Mouse (Mus musculus) cerebellum, postnatal 14 days (tissue): Measurements from ENCODE around the gene Otub2.
"Not testable (repeated sequence)": the region's sequence is repeated elsewhere in the genome, so short reads cannot be mapped to it uniquely, and the experiment has no call there.

Experiments used
- DNase-seq, 2 experiments: peaks; one replicate each; pipeline ENCODE4 v3.0.0; 2021; ENCODE audit warnings: mixed read lengths in 2 of 2

Otub2 gene

DNA sequence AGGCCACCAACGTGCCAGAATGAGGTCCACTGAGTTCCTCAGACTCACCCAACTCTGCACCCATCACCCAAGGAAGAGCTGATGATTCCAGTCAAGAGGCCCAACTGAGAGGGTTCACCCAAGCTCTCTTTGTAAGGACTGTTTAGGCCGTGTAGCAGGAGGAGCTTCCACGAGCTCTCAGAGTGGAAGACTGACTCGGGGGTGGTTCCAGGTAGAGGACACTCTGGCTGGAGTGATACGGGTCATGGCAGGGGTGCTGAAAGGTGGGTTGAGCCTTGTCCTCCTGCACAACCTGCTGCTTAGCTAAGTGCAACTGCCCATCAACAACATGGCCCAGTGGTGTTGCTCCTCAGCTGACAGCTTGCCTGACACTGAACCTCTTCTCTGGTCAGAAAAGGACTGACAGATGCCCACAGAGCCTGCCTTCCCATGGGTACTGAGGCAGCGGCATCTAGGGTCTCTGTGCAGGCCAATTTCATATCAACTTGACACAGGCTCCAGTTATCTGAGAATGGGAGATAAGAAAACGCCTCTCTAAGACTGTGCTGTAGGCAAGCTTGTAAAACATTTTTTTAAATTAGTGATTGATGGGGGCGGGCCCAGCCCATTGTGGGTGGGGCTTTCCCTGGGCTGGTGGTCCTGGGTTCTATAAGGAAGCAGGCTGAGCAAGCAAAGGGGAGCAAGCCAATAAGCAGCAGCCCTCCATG is 14.8 kb upstream of the Otub2 start:
- DNase-seq: no peak

- peak in 1 of 2 experiments; percentile 38 for DNase-seq
Observed at GRCm38 (mm10) chr12:103376124-103376523, 12.4 kb upstream of the Otub2 start.

- DNase-seq: no peak
Observed at GRCm38 (mm10) chr12:103376774-103377173, 11.7 kb upstream of the Otub2 start.

GRCm38 (mm10) chr12:103380226-103380625 is 8.3 kb upstream of the Otub2 start:
- no peak for DNase-seq

DNA sequence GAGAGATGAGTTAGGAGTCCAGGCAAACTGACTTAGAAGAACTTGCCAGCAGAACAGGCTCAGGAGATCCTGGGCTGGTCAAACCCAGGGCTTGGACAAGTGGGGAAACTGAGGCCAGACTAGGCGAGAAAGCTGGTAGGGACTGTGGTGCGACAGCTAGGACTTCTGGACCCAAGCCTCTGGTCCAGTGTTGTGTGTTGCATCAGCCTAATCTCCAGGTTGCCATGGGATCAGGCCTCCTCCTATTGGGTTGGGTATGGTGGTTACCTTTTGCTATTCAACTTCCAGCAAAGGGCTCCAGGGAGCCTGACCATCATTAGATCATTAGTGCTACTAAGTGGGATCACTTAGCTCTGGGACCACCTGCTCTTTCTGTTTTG is 856 bp downstream of the Otub2 start:
- no peak for DNase-seq

DNA sequence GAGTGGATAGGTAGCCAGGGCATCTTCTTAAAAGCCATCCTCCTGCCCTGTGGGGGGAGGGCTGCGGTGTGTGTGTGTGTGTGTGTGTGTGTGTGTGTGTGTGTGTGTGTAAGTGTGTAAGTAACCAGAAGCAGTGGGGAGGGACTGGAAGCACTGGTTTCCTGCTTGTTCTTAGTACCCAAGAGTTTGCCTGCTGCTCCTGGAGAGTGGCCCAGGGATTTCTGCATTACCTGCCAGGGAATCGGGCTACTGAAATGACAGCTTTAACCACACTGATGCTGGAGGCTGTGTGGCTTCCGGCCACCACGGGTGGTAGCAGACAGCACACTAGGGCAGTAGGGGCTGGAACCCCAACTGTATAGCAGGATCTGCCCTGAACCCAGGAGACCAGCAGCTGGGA is 1.5 kb downstream of the Otub2 start:
- peak; percentile 37 to 42 for DNase-seq

DNA sequence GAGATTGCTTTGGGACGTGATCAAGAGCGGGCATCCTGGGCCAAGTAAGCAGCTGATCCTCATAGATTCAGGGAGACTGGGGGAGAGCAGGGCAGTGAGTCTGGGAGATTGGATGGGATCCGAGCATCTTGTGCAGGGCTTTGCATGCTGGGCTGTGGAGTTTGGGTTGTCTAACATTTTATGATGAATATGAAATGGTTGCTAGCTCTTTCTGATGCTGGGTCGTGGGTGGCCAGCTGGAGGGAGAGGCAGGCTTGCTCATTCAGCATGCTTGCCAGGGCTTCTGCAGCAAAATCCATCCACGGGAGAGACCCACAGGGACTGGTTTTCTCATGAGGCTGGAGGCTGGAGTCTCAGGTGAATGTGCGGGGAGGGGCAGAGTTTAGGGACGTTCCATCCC is 2.6 kb downstream of the Otub2 start:
- no peak for DNase-seq

- DNase-seq: no peak
Observed at GRCm38 (mm10) chr12:103393528-103393927, 5.0 kb downstream of the Otub2 start.

GRCm38 (mm10) chr12:103395486-103396275 is 7.2 kb downstream of the Otub2 start:
- DNase-seq: no peak

- DNase-seq: no peak
Observed at GRCm38 (mm10) chr12:103396751-103397150, 8.3 kb downstream of the Otub2 start.

DNA sequence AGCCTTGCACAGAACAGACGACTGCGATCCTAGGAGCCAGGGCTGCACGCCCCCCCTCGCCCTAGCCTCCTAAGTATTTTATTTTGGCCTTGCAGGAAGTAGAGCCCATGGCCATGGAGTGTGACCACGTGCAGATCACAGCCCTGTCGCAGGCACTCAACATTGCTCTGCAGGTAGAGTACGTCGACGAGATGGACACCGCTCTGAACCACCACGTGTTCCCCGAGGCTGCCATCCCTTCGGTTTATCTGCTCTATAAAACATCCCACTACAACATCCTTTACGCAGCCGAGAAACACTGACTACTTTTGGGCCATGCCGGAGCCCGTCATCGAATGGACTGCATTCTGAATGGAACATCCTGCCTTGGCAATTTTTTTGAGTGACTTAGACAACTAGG is 15.6 kb downstream of the Otub2 start:
- no peak for DNase-seq

GRCm38 (mm10) chr12:103407720-103408119 is 19.2 kb downstream of the Otub2 start, which contains the start of gene 9330161L09Rik:
TSS of gene 9330161L09Rik (minus strand) at chr12:103407820.
- DNase-seq: no peak

DNA sequence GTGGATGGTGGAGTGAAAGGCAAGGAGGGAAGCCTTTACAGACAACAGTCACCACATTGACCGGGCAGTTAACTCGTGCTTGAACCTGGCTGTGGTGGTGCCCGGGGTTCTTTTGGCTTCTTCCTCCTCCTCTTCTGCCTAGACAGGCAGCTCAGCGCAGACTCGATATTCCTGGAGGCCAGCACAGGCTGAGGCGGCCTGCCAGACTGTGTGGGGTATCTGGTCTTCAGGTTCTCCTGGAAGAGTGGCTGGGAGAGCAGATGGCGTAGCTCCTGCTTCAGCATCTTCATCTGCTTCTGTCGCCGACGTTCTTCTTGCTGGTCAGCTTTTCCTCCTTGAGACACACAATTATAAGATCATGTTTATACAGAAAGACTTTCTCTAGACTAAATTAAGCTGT is 19.7 kb downstream of the Otub2 start:
- peak; percentile 59 to 68 for DNase-seq

GRCm38 (mm10) chr12:103425016-103425728 is 36.7 kb downstream of the Otub2 start:
- no peak for DNase-seq

DNA sequence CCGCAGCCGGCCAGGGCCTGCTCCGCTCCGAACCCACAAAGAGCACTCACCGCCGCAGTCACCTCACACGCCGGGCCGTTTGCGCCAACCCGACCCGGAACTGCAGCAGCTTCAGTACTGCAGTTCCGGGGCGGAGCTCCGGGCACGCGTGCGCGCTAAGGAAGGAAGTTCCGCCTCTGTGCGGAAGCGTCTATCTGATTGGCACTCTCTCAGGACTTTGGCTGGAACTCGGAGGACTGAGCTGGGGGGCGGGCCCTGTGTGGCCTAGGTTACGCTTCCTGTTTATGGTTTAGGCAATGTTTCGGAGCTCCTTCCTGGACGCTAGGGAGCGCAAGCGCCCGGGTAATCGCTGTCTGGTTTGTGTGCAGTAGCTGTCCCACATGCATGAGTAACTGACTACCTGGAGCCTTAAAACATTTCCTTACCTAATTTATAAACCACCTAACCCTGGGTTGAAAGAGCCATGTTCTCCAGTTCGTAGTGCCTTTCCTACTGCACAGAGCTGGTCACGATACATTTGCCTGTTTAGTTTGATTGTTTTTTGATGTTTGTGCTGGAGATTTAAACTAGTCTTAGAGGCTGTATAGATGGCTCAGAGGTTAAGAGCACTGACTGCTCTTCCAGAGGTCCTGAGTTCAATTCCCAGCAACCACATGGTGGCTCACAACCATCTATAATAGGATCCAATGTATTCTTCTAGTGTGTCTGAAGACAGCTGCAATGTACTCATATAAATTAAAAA is 37.4 kb downstream of the Otub2 start, which contains the start of gene Ddx24:
Gene Ddx24, minus strand, starts transcription at position 102 of the 742 bp plus-strand sequence.
- DNase-seq: peak; percentile 96 to 98

GRCm38 (mm10) chr12:103426710-103427109 is 38.2 kb downstream of the Otub2 start:
- peak in 1 of 2 experiments; percentile 44 for DNase-seq

- no peak for DNase-seq
Observed at GRCm38 (mm10) chr12:103433430-103433829, 44.9 kb downstream of the Otub2 start.

DNA sequence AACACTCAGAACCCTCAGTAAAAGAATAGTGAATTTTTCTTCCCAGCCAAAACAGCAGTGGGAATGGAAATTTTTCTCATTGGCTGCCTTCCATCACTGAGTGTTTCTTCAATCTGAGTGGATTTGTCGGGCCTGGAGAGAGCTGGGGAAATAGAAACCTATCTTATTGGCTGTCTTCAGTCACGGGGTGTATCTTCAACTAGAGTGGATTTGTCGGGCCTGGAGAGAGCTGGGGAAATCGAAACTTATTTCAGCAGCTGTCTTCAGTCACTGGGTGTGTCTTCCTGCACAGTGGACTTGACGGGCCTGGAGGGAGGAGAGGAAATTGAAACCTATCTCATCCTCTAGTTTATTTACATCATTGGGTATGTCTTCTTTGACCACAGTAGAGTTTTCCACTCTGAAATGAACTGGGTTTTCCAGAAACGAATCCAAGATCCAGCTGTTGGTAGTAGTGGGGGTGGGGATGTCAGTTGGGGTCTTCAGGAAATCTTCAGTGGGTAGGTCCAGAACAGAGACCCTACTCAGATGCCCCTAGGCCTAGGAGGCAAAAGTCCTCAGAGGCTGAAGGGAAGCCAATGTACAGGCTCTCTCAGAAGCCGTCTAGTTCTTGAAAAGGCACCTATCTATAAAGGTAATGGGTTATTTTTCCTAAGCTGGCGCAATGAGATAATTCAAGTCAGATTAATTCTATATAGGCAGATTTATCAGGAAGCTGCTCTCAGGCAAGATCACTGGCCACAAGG is 45.7 kb downstream of the Otub2 start, which contains the start of gene Ifi27:
Gene Ifi27, plus strand, starts transcription at position 226 of the 746 bp plus-strand sequence.
- DNase-seq: no peak

DNA sequence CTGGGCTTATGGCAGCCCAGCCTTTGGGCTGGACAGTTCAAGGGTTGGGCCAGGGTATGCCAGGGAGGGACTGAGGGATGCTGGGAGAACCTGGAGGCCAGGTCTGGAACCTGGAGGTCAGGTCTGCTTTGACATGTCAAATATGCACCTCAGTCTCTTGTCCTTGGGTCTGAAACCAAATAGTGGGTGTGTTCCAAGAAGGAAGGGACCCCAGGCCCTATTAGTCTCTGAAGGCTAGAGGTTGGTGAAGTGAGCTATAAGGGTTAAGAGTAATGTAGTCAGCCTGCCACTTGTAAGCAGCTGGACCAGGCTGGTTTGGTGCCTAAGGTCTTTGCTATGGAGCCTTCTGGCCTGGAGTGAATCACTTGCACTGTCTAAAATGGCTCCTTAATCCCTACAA is 46.4 kb downstream of the Otub2 start:
- DNase-seq: no peak

GRCm38 (mm10) chr12:103437601-103438000 is 49.1 kb downstream of the Otub2 start:
- no peak for DNase-seq

DNA sequence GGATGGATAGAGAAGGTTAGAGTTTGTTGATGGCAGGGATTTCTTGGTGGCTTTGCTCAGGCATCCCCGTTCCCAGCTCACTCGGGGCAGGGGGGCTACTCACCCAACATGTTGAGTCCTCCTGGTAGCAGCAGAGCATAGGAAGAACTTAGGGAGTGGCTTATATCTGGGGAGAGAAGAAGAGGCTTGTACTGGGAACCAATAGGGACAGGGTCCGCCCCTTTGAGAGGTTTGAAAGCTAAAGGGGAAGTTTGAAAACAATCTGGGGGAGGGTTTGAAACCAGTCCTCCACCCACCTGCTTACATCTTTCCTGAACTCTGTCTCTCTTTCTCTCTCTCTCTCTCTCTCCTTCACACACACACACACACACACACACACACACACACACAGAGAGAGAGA is 55.0 kb downstream of the Otub2 start, which contains the start of gene Ifi27l2a:
Gene Ifi27l2a, minus strand, starts transcription at position 157 of the 400 bp plus-strand sequence.
- no peak for DNase-seq

GRCm38 (mm10) chr12:103444261-103444660 is 55.8 kb downstream of the Otub2 start:
- not testable (repeated sequence) for DNase-seq
